9 mouse cellular contexts compared by ENCODE assay signal in the genomic region with DNA sequence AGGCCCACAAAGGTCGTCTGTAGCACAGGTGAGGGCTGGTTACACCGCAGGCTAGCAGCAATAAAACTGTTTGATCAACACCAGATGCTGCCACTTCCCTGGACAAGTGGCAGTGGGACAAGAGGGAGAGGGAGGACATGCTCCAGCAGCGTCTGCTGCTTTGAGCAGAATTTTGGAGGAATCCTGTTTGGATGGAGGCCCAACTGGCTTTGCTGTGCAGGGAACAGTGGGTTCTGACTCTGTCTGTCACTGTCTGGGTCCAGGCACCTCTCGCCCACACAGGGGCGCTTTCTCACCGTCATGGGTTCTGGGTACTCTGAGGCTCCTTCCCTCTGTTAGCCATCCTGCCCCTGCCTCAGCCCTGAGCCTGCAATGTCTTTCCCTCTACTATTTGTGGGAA.
A peak's percentile ranks its signal among the peaks of the same experiment; 100 is the strongest.
DNase-seq lines count a peak whose midpoint lies in the region; ATAC-seq and TF ChIP-seq lines count a peak whose summit lies in the region.
"Had no signal": no experiment of that assay in that cellular context is flagged by ENCODE, and none has a peak within 500 bp of the region (broad histone marks: within the 10 kb centered on the region; RNA-seq: fewer than 3 reads in every experiment).

No protein-coding gene starts in this region.

- no peak overlapping the region for H3K27ac ChIP-seq in lung, embryonic 14.5 days (ENCODE audit: low read depth)

- H3K9ac ChIP-seq in lung, embryonic 14.5 days: no peak overlapping the region

- peak; percentile 58 for TF ChIP-seq CTCF in lung, embryonic 14.5 days (IDR thresholded peaks at IDR 0.05; ENCODE audit: low read depth)
- no peak for TF ChIP-seq CTCF in lung, adult 2 months (IDR thresholded peaks at IDR 0.05; ENCODE audit: insufficient read depth, low read length)

- no peaks in the 10 kb centered on the region; the same call in 1 of the 2 replicates for H3K4me1 ChIP-seq in lung, embryonic 14.5 days (ENCODE audit: insufficient read depth)
- no peaks in the 10 kb centered on the region for H3K4me1 ChIP-seq in lung, adult 2 months (ENCODE audit: control insufficient read depth, insufficient read depth, low read length)

- peak; percentile 60 for ATAC-seq in lung, embryonic 14.5 days (ENCODE audit: insufficient read depth)

- H3K27me3 ChIP-seq in lung, embryonic 14.5 days (ENCODE audit: insufficient read depth, low read length): no peaks in the 10 kb centered on the region

- H3K4me2 ChIP-seq in lung, embryonic 14.5 days: no peak overlapping the region

- no peak overlapping the region for H3K4me3 ChIP-seq in lung, embryonic 14.5 days (ENCODE audit: low read depth, low read length)
- H3K4me3 ChIP-seq in lung, adult 2 months (replicated peaks; ENCODE audit: extremely low read depth, low read depth, low read length): no peak overlapping the region

- no peaks in the 10 kb centered on the region for H3K36me3 ChIP-seq in lung, embryonic 14.5 days (ENCODE audit: insufficient read depth)

- no peaks in the 10 kb centered on the region for H3K9me3 ChIP-seq in lung, embryonic 14.5 days (ENCODE audit: low read depth, low read length)

- 38% methylated on average over 6 of the region's 6 CpGs for WGBS in lung, embryonic 14.5 days
- whole genome bisulfite sequencing in lung, adult 2 months: 52% methylated on average over 6 of the region's 6 CpGs

- DNase-seq in adrenal gland, postnatal 10 days: peak; percentile 42
- DNase-seq in adrenal gland, postnatal 4 days (ENCODE audit: low spot score in 2 of 2): no peak
- DNase-seq in lung, embryonic 14.5 days: peak; percentile 60
- no peak for DNase-seq in lung, adult 2 months
- peak; percentile 58 for DNase-seq in lung, postnatal 10 days
- DNase-seq in testis, postnatal 14 days (ENCODE audit: low spot score): peak; percentile 36
- no peak for DNase-seq in right cerebral cortex, postnatal 4 days
- DNase-seq in layer of hippocampus, postnatal 36 days: no peak
- DNase-seq: thymus, adult 2 months had no signal

- TF ChIP-seq POLR2A in lung, adult 2 months (IDR thresholded peaks at IDR 0.05; ENCODE audit: borderline replicate concordance, extremely low read depth, low read depth, low read length): no peak

Comparison
In these comparisons a context has a peak if more than half of its experiments do, and no peak if none do; other contexts are left out.
1. DNase-seq: peak in adrenal gland, postnatal 10 days (single experiment), lung, embryonic 14.5 days (single experiment), lung, postnatal 10 days (single experiment) and testis, postnatal 14 days (single experiment); none in adrenal gland, postnatal 4 days (0 of 2), lung, adult 2 months (single experiment), right cerebral cortex, postnatal 4 days (single experiment) and layer of hippocampus, postnatal 36 days (0 of 2).